Mouse (Mus musculus) intestine, embryonic 15.5 days (tissue): ENCODE measurements around the gene Sod1. TPM values are rescaled to one million over a fixed set of nuclear protein-coding genes. Genes with fewer than 3 reads are reported as not detected.

Experiments used
- ATAC-seq: fragments of 200-750 bp; cut with Nextera tagmentation; 2 replicates; pipeline ENCODE4 v1.8.0; 2017; ENCODE audit warnings: moderate TSS enrichment, moderate library complexity
- H3K27ac ChIP-seq: fragments of 300-500 bp; sonication (generic); 2 replicates; pipeline ENCODE4 v1.5.1; 2015; ENCODE audit warnings: mild to moderate bottlenecking, inconsistent platforms
- H3K27me3 ChIP-seq: fragments of 300-500 bp; sonication (generic); replicated peaks from 2 replicates; pipeline ENCODE4 v1.6.1; 2015; ENCODE audit warnings: inconsistent platforms
- H3K36me3 ChIP-seq: fragments of 300-500 bp; sonication (generic); 2 replicates; pipeline ENCODE4 v1.6.1; 2015; ENCODE audit warnings: inconsistent platforms
- H3K4me1 ChIP-seq: fragments of 300-500 bp; sonication (generic); replicated peaks from 2 replicates; pipeline ENCODE4 v1.6.1; 2015; ENCODE audit warnings: inconsistent platforms
- H3K4me2 ChIP-seq: fragments of 300-500 bp; sonication (generic); replicated peaks from 2 replicates; pipeline ENCODE4 v1.6.1; 2015; ENCODE audit warnings: mild to moderate bottlenecking, inconsistent platforms
- H3K4me3 ChIP-seq: fragments of 300-500 bp; sonication (generic); replicated peaks from 2 replicates; pipeline ENCODE4 v1.5.1; 2015; ENCODE audit warnings: inconsistent platforms
- H3K9ac ChIP-seq: fragments of 300-500 bp; sonication (generic); 2 replicates; pipeline ENCODE4 v1.6.1; 2015; ENCODE audit warnings: inconsistent platforms
- H3K9me3 ChIP-seq: fragments of 300-500 bp; sonication (generic); 2 replicates; pipeline ENCODE4 v1.6.1; 2016; ENCODE audit warnings: inconsistent platforms
- WGBS: fragments of 180-500 bp; shearing (Covaris S2); methylation state at CpG from one replicate; pipeline ENCODE4 v1.1.7; 2015; 5-methylcytosine and 5-hydroxymethylcytosine counted together
- polyA plus RNA-seq: library from polyadenylated mRNA; unstranded; fragments of >200 nt; fragmentation: Nextera tagmentation; extraction: Ambion mirVana; gene quantifications from 2 replicates; pipeline ENCODE4 v1.2.1, GENCODE M21; 2015

Gene Sod1
- polyA plus RNA-seq, 1 experiment from 2014 or later, result 1,265 TPM

DNA sequence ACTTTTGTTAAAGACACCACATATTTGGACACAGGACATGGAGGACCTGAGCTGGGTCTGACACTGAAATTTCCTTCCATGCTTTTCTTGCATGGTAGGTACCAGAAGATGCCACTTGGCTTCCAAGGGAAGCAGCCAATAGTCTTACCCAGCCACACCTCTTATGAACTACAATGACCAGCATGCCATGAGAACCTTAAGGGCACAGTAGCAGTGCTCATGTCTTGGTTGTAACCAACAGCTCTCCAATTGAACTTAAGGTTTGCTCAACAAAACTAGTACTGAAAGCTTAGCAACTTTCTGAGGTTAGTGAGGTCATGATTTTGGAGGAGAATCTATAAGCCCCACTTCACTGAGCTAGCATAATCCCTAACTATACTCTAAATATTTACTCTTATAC is 26.8 kb upstream of the Sod1 start:
- ATAC-seq, result no peak
- H3K27me3 ChIP-seq, result no peaks in the 10 kb centered on the region
- peaks cover 10% of the 10 kb centered on the region for H3K4me1 ChIP-seq
- no peak overlapping the region for H3K4me3 ChIP-seq
- H3K9ac ChIP-seq, result no peak overlapping the region
- H3K4me2 ChIP-seq, result no peak overlapping the region
- H3K9me3 ChIP-seq, result no peaks in the 10 kb centered on the region
- H3K36me3 ChIP-seq, result no peaks in the 10 kb centered on the region
- H3K27ac ChIP-seq, result no peak overlapping the region

DNA sequence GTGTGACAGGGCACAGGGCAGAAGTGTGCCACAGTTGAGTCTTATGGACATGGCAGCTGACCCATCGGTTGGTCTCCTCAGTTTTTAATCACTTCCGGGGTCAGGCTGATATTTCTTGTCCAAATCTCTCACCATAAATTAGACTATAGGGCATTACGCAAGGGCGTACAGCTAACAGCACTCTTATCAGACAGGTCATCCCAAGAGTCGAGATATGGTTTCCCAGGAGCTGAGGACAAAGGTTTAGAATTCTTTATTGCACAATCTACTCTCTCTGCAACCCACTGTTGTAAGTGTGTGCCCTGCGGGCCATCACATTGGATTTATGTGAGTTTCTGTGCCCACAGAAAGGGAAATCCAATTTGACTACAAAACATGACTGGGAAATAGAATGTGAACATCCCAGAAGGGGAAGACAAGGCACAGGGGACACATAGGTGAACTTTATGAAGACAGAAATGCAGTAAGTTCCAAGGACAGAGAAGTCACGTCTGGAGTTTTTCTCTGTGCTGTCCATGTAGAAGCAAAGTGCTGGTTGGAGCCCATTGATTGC is 23.8 kb upstream of the Sod1 start:
- no peak overlapping the region for H3K9ac ChIP-seq
- 46% methylated on average over 7 of the region's 7 CpGs for WGBS
- H3K27ac ChIP-seq, result peak overlapping the region; percentile 85
- ATAC-seq, result peak; percentile 91
- H3K4me2 ChIP-seq, result peak overlapping the region; percentile 67
- H3K36me3 ChIP-seq, result no peaks in the 10 kb centered on the region
- H3K4me3 ChIP-seq, result no peak overlapping the region
- H3K9me3 ChIP-seq, result no peaks in the 10 kb centered on the region
- H3K27me3 ChIP-seq, result no peaks in the 10 kb centered on the region
- H3K4me1 ChIP-seq, result peaks cover 10% of the 10 kb centered on the region

DNA sequence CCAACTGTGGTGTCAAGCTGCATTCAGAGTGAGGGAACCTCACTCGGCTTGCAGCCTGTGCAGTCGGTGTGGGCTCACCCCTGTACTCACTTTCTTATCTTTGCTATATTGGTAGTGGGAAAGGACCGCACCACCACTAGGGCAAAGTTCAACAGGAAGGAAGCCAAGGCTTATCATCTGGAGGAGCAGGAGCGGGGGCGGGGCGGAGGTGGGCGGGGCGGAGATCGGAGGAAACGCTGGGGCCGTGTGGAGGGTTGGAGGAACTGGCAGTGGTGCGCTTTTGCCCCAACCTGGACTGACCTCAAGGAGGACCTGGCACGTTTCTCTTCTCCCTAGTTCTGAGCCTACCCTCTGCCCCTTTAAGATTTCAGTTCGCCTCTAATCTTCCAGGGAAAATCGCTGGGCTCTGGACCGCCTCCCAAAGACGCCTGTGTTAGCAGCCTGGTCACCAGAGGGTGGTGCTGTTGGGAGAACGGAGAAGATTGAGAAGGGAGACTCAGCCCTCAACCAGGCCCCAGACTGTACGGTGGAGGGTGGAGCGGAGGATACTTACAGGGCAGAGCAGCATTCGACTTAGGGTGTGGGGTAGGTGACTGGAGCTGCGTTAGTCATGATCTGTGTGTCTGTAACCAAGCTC is 23.1 kb upstream of the Sod1 start:
- Histone ChIP-seq H3K27ac (peak overlapping the region; percentile 85), H3K27me3 (no peaks in the 10 kb centered on the region), H3K36me3 (no peaks in the 10 kb centered on the region), H3K4me3 (peak overlapping the region; percentile 34), H3K4me2 (peak overlapping the region; percentile 67), H3K9ac (no peak overlapping the region), H3K9me3 (no peaks in the 10 kb centered on the region), H3K4me1 (peaks cover 12% of the 10 kb centered on the region)
- peak; percentile 93 for ATAC-seq
- WGBS, result 2% methylated on average over 22 of the region's 22 CpGs

DNA sequence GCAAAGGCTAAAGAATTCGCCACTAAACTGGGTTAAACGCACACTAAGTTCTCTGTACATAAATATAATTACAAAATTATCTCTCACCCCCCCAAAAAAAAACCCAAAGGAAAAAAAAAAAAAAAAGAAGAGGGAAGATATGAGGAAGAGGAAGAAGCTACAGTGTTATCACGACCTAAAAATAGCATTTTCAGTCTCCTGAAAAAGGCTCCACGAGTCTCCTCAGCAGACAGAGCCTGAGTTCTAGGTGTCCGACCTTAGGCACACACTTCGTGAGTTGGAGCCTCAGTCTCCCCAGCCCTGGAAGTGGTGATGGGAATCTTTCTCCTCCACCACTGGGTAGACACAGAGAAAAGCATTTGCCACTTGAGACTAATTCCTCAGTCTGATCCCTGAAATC is 21.9 kb upstream of the Sod1 start:
- no peaks in the 10 kb centered on the region for H3K9me3 ChIP-seq
- H3K4me2 ChIP-seq, result no peak overlapping the region
- WGBS, result 86% methylated on average over 6 of the region's 6 CpGs

DNA sequence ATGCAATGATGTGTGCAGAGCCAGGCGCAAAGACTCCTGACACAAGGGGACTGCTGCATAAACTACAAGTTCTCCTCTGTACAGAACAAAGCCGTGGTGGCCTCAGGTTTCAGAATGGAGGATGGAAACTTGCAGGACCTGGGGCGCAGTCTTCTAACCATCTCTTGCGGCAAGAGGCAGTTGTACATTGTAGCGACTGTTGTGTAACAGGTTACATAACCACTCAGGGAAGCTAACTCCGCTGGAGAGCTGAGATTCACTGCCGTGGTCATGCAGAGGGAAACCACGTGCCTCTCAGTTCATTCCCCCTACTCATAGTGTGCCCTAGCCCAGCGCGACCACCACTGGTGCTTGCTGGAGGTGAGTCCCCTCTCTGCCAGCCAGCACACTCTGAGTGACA is 21.4 kb upstream of the Sod1 start:
- ATAC-seq, result no peak
- peaks cover 16% of the 10 kb centered on the region for H3K4me1 ChIP-seq
- H3K27ac ChIP-seq, result no peak overlapping the region
- H3K9ac ChIP-seq, result no peak overlapping the region
- 87% methylated on average over 10 of the region's 10 CpGs for WGBS
- H3K4me3 ChIP-seq, result no peak overlapping the region
- no peaks in the 10 kb centered on the region for H3K36me3 ChIP-seq
- H3K4me2 ChIP-seq, result no peak overlapping the region
- H3K27me3 ChIP-seq, result no peaks in the 10 kb centered on the region
- H3K9me3 ChIP-seq, result no peaks in the 10 kb centered on the region

More for the DNA sequence above, 21.9 kb upstream of the Sod1 start:
- H3K9ac ChIP-seq, result no peak overlapping the region
- no peak for ATAC-seq
- H3K4me3 ChIP-seq, result no peak overlapping the region
- peaks cover 16% of the 10 kb centered on the region for H3K4me1 ChIP-seq
- H3K27me3 ChIP-seq, result no peaks in the 10 kb centered on the region
- no peaks in the 10 kb centered on the region for H3K36me3 ChIP-seq
- H3K27ac ChIP-seq, result no peak overlapping the region

DNA sequence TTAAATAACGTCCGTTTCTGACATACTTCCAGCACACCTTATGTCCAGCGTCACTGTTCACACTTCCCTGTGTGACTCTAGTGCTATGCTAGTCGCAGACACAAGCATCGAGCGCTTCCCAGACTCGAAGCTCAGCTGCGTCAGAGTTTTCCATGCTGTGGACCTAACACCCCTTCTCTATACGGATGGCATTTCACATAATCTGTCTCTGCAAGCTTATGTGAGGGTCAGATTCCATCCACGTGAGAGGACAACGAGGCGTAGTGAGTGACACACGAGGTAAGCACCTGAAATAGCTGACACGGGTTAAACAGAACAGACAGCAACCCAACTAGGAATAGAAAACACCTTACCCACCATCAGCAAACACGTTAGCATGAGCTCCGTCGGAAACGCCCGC is 18.4 kb upstream of the Sod1 start:
- Histone ChIP-seq H3K4me3 (no peak overlapping the region), H3K4me2 (peak overlapping the region; percentile 33; the same call in 1 of the 2 replicates), H3K9me3 (no peaks in the 10 kb centered on the region), H3K36me3 (no peaks in the 10 kb centered on the region), H3K9ac (no peak overlapping the region), H3K27ac (no peak overlapping the region), H3K4me1 (peaks cover 16% of the 10 kb centered on the region), H3K27me3 (no peaks in the 10 kb centered on the region)
- no peak for ATAC-seq
- 59% methylated on average over 19 of the region's 19 CpGs for WGBS

DNA sequence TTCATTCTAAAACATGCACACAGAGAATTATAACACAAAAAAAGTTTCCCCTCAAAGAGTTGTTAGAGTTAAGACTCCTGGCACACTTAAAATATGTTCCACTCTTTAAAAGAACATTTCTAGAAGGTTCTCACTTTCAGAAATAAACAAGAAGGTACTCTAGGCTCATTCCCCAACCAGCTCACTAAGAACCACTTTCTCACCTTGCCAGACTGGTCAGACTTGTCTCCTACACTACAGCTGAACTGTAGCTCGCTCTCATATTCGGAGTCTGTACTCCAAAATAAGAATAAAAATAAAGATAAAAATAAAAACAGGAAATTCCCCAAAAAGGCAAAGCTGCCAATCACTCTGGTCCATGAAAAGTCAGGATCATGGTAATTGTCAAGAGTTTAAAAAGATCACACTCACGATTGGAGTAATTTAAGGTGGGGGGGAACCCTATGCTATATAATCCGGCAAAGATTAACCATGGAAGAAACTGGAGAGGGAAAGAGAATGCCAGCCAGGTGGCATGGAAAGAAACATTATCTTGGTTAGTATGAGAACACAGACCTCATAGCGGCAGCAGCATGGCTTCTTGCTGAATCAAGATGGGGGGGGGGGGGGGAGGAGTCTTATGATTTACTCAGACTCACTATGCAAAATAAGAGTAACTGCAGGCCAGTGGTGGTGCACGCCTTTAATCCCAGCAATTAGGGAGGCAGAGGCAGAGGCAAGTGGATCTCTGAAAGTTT is 17.2 kb upstream of the Sod1 start:
- no peak overlapping the region for H3K4me3 ChIP-seq
- no peaks in the 10 kb centered on the region for H3K9me3 ChIP-seq
- 67% methylated on average over 6 of the region's 6 CpGs for WGBS
- H3K4me1 ChIP-seq, result peaks cover 6% of the 10 kb centered on the region; the same call in 1 of the 2 replicates
- no peak overlapping the region for H3K4me2 ChIP-seq
- no peaks in the 10 kb centered on the region for H3K27me3 ChIP-seq
- no peak overlapping the region for H3K27ac ChIP-seq
- no peak overlapping the region for H3K9ac ChIP-seq
- no peaks in the 10 kb centered on the region for H3K36me3 ChIP-seq
- ATAC-seq, result 0 out of 2 replicates have a peak, but pooled peaks have one; percentile 44

DNA sequence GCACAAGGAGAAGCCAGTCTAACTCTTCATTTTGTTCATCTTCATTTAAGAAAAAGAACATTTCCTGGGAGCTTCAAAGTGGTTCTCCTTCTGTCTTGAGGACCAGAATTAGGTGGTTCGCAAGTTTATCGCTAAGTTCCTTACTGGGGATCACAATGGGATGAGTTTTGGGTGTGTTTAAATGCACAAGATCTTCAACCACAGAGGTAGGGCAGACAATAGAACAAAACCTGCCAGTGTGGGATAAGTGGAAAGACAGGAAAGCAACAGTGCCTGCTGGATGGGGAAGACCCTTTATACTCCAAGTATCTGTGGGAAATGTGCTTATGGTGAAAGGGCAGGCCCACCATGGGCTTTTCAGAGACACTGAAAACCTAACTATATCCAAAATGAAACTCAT is 15.7 kb upstream of the Sod1 start:
- H3K4me1 ChIP-seq, result peaks cover 6% of the 10 kb centered on the region; the same call in 1 of the 2 replicates

DNA sequence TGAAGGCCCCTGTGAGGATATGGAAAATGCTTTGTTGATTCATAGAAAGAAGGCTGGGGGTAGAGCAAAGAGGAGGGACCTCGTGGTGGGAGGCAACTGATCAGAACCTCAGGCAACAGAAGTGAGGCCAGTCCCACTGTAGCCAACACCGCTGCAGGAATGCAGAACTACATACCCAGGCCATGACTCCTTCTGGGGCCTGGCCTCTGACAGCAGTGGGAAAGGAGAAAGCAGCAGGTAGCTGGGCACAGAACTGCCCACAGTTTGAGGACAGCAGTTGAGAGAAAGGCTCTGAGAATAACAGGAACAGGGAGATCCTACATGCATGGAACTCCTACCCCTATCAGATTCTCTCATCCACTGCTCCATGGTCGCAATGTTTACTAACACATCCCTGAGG is 11.6 kb upstream of the Sod1 start:
- H3K9me3 ChIP-seq, result no peaks in the 10 kb centered on the region
- H3K4me2 ChIP-seq, result no peak overlapping the region
- no peaks in the 10 kb centered on the region for H3K36me3 ChIP-seq
- no peak overlapping the region for H3K9ac ChIP-seq
- no peak overlapping the region for H3K4me3 ChIP-seq
- ATAC-seq, result no peak
- H3K27me3 ChIP-seq, result no peaks in the 10 kb centered on the region
- 69% methylated on average over 3 of the region's 3 CpGs for WGBS
- 0 out of 2 replicates have a peak, but pooled peaks cover 7% of the 10 kb centered on the region for H3K4me1 ChIP-seq
- H3K27ac ChIP-seq, result no peak overlapping the region

More for the DNA sequence above, 15.7 kb upstream of the Sod1 start:
- no peak for ATAC-seq
- Histone ChIP-seq H3K36me3 (no peaks in the 10 kb centered on the region), H3K4me2 (no peak overlapping the region), H3K4me3 (no peak overlapping the region), H3K9ac (no peak overlapping the region), H3K27me3 (no peaks in the 10 kb centered on the region), H3K27ac (no peak overlapping the region), H3K9me3 (no peaks in the 10 kb centered on the region)
- 100% methylated on average over 2 of the region's 2 CpGs for WGBS

DNA sequence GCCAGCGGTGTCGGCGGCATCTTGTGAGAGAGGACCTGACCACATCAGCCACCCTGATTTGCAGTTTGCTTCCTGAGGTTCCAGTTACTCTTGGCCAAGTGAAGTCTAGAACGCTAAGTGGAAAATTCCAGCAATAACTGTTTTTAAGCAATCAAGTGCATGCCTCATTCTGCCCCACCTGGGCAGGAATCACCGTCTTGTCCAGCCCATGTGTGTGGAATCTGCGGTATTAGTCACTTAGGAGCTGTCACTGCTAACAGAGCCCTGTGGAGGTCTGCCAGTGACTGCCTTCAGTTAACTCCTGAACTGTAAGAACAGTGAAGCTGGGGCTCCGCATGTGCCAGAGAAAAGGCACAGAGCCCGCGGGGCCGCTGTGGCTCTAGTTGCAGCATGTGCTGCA is 9.8 kb upstream of the Sod1 start:
- H3K9ac ChIP-seq, result no peak overlapping the region

DNA sequence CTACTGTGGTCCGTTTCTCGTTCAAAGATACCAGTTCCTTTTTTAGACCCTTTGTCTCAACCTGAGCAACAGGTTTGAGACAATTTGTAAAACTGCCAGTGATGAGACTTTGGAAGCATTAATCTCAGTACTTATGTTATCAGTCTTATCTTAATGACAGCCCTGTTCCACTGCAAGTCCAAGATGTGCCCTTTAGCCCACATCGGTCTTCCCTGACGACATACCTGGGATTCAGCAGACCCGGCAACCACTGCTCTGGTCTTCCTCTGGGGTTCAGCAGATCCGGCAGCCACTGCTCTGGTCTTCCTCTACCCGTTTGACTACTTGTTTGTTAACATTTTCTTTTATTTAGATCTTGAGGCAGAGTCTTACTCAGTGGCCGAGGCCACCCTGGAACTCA is 8.8 kb upstream of the Sod1 start:
- Histone ChIP-seq H3K4me2 (no peak overlapping the region), H3K4me3 (no peak overlapping the region), H3K9ac (no peak overlapping the region), H3K4me1 (peaks cover 10% of the 10 kb centered on the region; the same call in 1 of the 2 replicates), H3K27ac (no peak overlapping the region), H3K9me3 (no peaks in the 10 kb centered on the region), H3K27me3 (no peaks in the 10 kb centered on the region), H3K36me3 (no peaks in the 10 kb centered on the region)
- 51% methylated on average over 8 of the region's 8 CpGs for WGBS
- peak; percentile 68 for ATAC-seq

More for the DNA sequence above, 9.8 kb upstream of the Sod1 start:
- no peak overlapping the region for H3K4me2 ChIP-seq
- 0 out of 2 replicates have a peak, but pooled peaks cover 7% of the 10 kb centered on the region for H3K4me1 ChIP-seq
- H3K36me3 ChIP-seq, result no peaks in the 10 kb centered on the region
- ATAC-seq, result no peak
- no peaks in the 10 kb centered on the region for H3K9me3 ChIP-seq
- H3K27ac ChIP-seq, result no peak overlapping the region
- 75% methylated on average over 10 of the region's 10 CpGs for WGBS
- no peaks in the 10 kb centered on the region for H3K27me3 ChIP-seq
- H3K4me3 ChIP-seq, result no peak overlapping the region

DNA sequence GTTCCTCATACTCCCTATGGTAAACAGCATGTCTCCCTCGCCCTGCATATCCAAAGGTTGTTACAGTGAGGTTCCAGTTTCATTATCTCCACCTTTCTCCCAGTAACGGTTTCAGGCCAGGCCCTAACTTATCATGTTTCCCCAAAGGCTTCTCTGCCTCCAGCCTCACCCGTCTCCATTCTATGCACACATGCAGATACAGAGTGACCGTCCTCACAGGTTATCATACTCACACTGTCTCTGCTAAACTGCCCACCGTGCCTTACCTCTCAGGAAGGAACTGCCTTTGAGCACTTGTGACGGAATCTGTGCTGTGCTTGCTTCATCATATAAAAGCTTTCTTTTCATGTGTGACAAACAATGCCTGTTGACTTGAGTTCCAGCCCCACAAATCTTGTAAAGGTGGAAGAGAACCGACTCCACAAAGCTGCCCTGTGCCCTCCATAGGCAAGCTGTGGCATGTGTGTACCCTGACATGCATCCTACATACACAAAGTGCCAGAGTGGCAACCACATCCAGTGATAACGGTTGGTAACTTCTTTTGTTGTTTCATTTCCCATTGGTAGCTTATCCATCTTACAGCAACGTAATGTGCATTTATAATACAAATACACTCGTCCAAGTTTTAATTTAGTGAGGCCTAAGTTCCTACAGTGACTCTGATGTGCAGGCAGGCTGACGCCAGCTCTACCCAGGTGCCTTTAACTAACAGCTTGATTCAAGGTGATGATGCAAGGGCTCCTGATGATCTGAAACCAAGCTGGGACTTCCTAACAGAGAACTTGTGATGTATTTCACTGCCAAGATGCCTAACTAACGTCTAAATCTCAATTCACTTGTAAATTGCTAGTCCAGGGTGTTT is 6.8 kb upstream of the Sod1 start:
- Histone ChIP-seq H3K9ac (no peak overlapping the region), H3K27me3 (no peaks in the 10 kb centered on the region), H3K4me3 (no peak overlapping the region), H3K4me2 (no peak overlapping the region), H3K27ac (no peak overlapping the region), H3K4me1 (peaks cover 17% of the 10 kb centered on the region; the same call in 1 of the 2 replicates), H3K36me3 (no peaks in the 10 kb centered on the region), H3K9me3 (no peaks in the 10 kb centered on the region)
- 76% methylated on average over 12 of the region's 12 CpGs for WGBS
- ATAC-seq, result no peak
